ENCODE assay signal across 8 mouse cellular contexts in the genomic region with DNA sequence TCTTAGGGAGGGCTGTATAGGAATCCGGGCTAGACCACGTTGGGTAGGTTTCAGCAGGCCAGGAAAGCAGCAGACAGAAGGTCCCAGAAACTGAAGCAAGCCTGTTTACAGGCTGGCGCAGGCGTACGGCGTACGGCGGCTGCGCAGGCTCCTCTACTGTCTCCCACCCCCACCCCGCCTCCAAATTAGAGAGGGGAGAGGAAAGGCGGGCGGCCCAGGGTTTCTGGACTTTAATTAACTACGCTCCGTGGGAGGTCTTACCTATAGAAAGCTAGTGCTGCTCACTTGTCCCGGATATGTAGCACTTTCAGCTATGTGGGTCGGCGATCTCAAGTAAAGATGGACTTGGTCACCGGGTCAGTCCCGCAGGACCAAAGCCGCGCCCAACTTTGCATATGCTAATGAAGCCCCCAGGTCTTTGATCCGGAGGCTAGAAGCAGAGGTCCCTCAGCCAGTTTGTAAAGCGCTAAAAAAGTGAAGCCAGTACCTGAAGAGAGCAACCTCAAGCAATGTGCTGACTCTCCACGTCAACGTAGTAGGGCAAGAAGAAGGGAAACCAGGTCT. TPM values are rescaled to one million over a fixed set of nuclear protein-coding genes. Genes with fewer than 3 reads are reported as not detected.
DNase-seq lines count a peak whose midpoint lies in the region; ATAC-seq and TF ChIP-seq lines count a peak whose summit lies in the region.

A gene (minus strand): TSS at position 340 of the 564 bp plus-strand sequence.

- peaks cover 4% of the 10 kb centered on the region; the same call in 1 of the 2 replicates for H3K4me1 ChIP-seq in kidney, adult 2 months (ENCODE audit: control insufficient read depth, insufficient read depth, low read length)
- no peaks in the 10 kb centered on the region for H3K4me1 ChIP-seq in limb, embryonic 11.5 days (ENCODE audit: control insufficient read depth, insufficient read depth, low read length)
- peaks cover 5% of the 10 kb centered on the region; the same call in 1 of the 2 replicates for H3K4me1 ChIP-seq in midbrain, embryonic 12.5 days
- no peaks in the 10 kb centered on the region for H3K4me1 ChIP-seq in stomach, embryonic 15.5 days

- peak within 1 kb of the TSS; percentile 54 for H3K4me3 ChIP-seq in kidney, adult 2 months (ENCODE audit: insufficient read depth, low read depth, low read length)
- H3K4me3 ChIP-seq in limb, embryonic 11.5 days (ENCODE audit: low read depth, low read length), result peak within 1 kb of the TSS; percentile 37
- peak within 1 kb of the TSS; percentile 50 for H3K4me3 ChIP-seq in midbrain, embryonic 12.5 days
- H3K4me3 ChIP-seq in stomach, embryonic 15.5 days (replicated peaks), result peak within 1 kb of the TSS; percentile 45

- H3K27me3 ChIP-seq in kidney, adult 2 months (replicated peaks; ENCODE audit: control insufficient read depth, insufficient read depth, low read length), result no peaks in the 10 kb centered on the region
- H3K27me3 ChIP-seq in limb, embryonic 11.5 days (ENCODE audit: control insufficient read depth, insufficient read depth, low read length), result no peaks in the 10 kb centered on the region
- no peaks in the 10 kb centered on the region for H3K27me3 ChIP-seq in midbrain, embryonic 12.5 days
- no peaks in the 10 kb centered on the region for H3K27me3 ChIP-seq in stomach, embryonic 15.5 days (replicated peaks)

- WGBS in kidney, adult 2 months, result 2% methylated on average over 25 of the region's 25 CpGs
- WGBS in limb, embryonic 11.5 days, result under 1% methylated on average over 25 of the region's 25 CpGs
- WGBS in midbrain, embryonic 12.5 days, result 1% methylated on average over 25 of the region's 25 CpGs
- WGBS in stomach, embryonic 15.5 days, result 1% methylated on average over 25 of the region's 25 CpGs

- ATAC-seq in CD4-positive, CD25-positive, alpha-beta regulatory T cell, adult 4 months, result no peak
- ATAC-seq in limb, embryonic 11.5 days (ENCODE audit: insufficient number of reproducible peaks, low FRiP score, low TSS enrichment, low read depth), result peak; percentile 71
- ATAC-seq in midbrain, embryonic 12.5 days (ENCODE audit: low FRiP score, low read depth), result peak; percentile 92
- peak; percentile 84 for ATAC-seq in stomach, embryonic 15.5 days (ENCODE audit: insufficient read depth, low FRiP score, low read depth)

- H3K27ac ChIP-seq in kidney, adult 2 months (ENCODE audit: insufficient read depth, low read depth, low read length), result peak within 1 kb of the TSS; percentile 66
- no peak within 1 kb of the TSS for H3K27ac ChIP-seq in limb, embryonic 11.5 days (replicated peaks; ENCODE audit: low read depth, low read length)
- H3K27ac ChIP-seq in midbrain, embryonic 12.5 days (replicated peaks), result no peak within 1 kb of the TSS
- no peak within 1 kb of the TSS for H3K27ac ChIP-seq in stomach, embryonic 15.5 days

- H3K4me2 ChIP-seq in limb, embryonic 11.5 days (ENCODE audit: low read depth, severe bottlenecking), result peak within 1 kb of the TSS; percentile 65
- peak within 1 kb of the TSS; percentile 72 for H3K4me2 ChIP-seq in midbrain, embryonic 12.5 days (replicated peaks)
- H3K4me2 ChIP-seq in stomach, embryonic 15.5 days, result peak within 1 kb of the TSS; percentile 70

- no peaks in the 10 kb centered on the region for H3K36me3 ChIP-seq in kidney, adult 2 months (ENCODE audit: control insufficient read depth, insufficient read depth, low read length)
- H3K36me3 ChIP-seq in limb, embryonic 11.5 days (ENCODE audit: control insufficient read depth, insufficient read depth, low read length), result no peaks in the 10 kb centered on the region
- no peaks in the 10 kb centered on the region for H3K36me3 ChIP-seq in midbrain, embryonic 12.5 days
- H3K36me3 ChIP-seq in stomach, embryonic 15.5 days, result no peaks in the 10 kb centered on the region

- peak within 1 kb of the TSS; percentile 43 for H3K9ac ChIP-seq in limb, embryonic 11.5 days (ENCODE audit: low read length)
- H3K9ac ChIP-seq in midbrain, embryonic 12.5 days (replicated peaks), result peak within 1 kb of the TSS; percentile 46
- H3K9ac ChIP-seq in stomach, embryonic 15.5 days, result peak within 1 kb of the TSS; percentile 35; the same call in 1 of the 2 replicates

- no peak for TF ChIP-seq POLR2A in kidney, adult 2 months (IDR thresholded peaks at IDR 0.05; ENCODE audit: low read depth, low read length)

- no peak for TF ChIP-seq CTCF in kidney, adult 2 months (conservative IDR thresholded peaks at IDR 0.05; ENCODE audit: insufficient read depth, insufficient read length, low read depth, low read length)

- peak; percentile 9 for DNase-seq in CD4-positive, CD25-positive, alpha-beta regulatory T cell, adult 2 months (ENCODE audit: low read depth, low spot score)
- peak; percentile 30 to 32 for DNase-seq in cerebellum, postnatal 36 days
- peak; percentile 12 for DNase-seq in heart, adult 8-10 months (ENCODE audit: low spot score)
- peak; percentile 66 for DNase-seq in kidney, adult 2 months
- peak; percentile 55 for DNase-seq in limb, embryonic 11.5 days (ENCODE audit: low spot score)

- no peaks in the 10 kb centered on the region for H3K9me3 ChIP-seq in limb, embryonic 11.5 days (ENCODE audit: control insufficient read depth, low read length)
- no peaks in the 10 kb centered on the region for H3K9me3 ChIP-seq in midbrain, embryonic 12.5 days
- H3K9me3 ChIP-seq in stomach, embryonic 15.5 days, result no peaks in the 10 kb centered on the region

RNA-seq across cellular contexts. Expression of the gene that starts here (rescaled TPM):
- not detected for polyA plus RNA-seq in CD4-positive, CD25-positive, alpha-beta regulatory T cell, adult 4 months (2017; shearing (Covaris generic))
- under 1 TPM; 0.12 to 0.63 (median 0.37) TPM for total RNA-seq in heart, adult 8-10 months (2022)
- 18.2 and 22.0 TPM in 2 replicates for polyA plus RNA-seq in kidney, adult 2 months (2012; rRNA removed)
- polyA plus RNA-seq in limb, embryonic 11.5 days (2014; fragmentation: Nextera tagmentation; extraction: Ambion mirVana), result 0.83 and 1.6 TPM in 2 replicates
- 0.29 and 0.51 TPM in 2 replicates for polyA plus RNA-seq in midbrain, embryonic 12.5 days (2016; fragmentation: Nextera tagmentation; extraction: Ambion mirVana)
- 0.55 and 0.71 TPM in 2 replicates for polyA plus RNA-seq in stomach, embryonic 15.5 days (2015; fragmentation: Nextera tagmentation; extraction: Ambion mirVana)

Comparison
In these comparisons a context has a peak if more than half of its experiments do, and no peak if none do; other contexts are left out.
1. Peak in DNase-seq in heart, adult 8-10 months; RNA of the gene not detected or under 1 TPM.
2. Peak in ATAC-seq, H3K4me3 ChIP-seq, H3K9ac ChIP-seq and H3K4me2 ChIP-seq in midbrain, embryonic 12.5 days; RNA of the gene not detected or under 1 TPM.
3. Peak in ATAC-seq, H3K4me3 ChIP-seq, H3K9ac ChIP-seq and H3K4me2 ChIP-seq in stomach, embryonic 15.5 days; RNA of the gene not detected or under 1 TPM.
4. DNase-seq: peak in every context shown above with its lines; median percentile 66 in kidney, adult 2 months; 55 in limb, embryonic 11.5 days; 31 in cerebellum, postnatal 36 days; 12 in heart, adult 8-10 months; 9 in CD4-positive, CD25-positive, alpha-beta regulatory T cell, adult 2 months.